Mouse (Mus musculus): Measurements from ENCODE around the gene 2210408I21Rik. TPM values are rescaled to one million over a fixed set of nuclear protein-coding genes. Genes with fewer than 3 reads are reported as not detected.

2210408I21Rik gene
- polyA plus RNA-seq, 1 experiment from 2014 or later = 13.5 TPM

GRCm38 (mm10) chr13:77528960-77529699, 393.8 kb downstream of the 2210408I21Rik start:
- no peaks in the 10 kb centered on the region for H3K27me3 ChIP-seq (replicated peaks; ENCODE audit: control insufficient read depth, insufficient read depth, low read length)
- peak; percentile 67 for ATAC-seq
- WGBS = 32% methylated on average over 8 of the region's 8 CpGs
- no peak overlapping the region for H3K4me2 ChIP-seq (ENCODE audit: low read length)
- no peak overlapping the region; the same call in 1 of the 2 replicates for H3K27ac ChIP-seq (ENCODE audit: low read length)
- H3K4me3 ChIP-seq (replicated peaks; ENCODE audit: low read length) = no peak overlapping the region
- H3K9me3 ChIP-seq (ENCODE audit: control insufficient read depth, low read length) = no peaks in the 10 kb centered on the region
- no peaks in the 10 kb centered on the region for H3K36me3 ChIP-seq (ENCODE audit: control insufficient read depth, insufficient read depth)
- no peak overlapping the region for H3K9ac ChIP-seq (replicated peaks; ENCODE audit: low read depth, low read length)
- H3K4me1 ChIP-seq (replicated peaks; ENCODE audit: control insufficient read depth, insufficient read depth, low read length) = peaks cover 3% of the 10 kb centered on the region; the same call in 1 of the 2 replicates

GRCm38 (mm10) chr13:77529760-77530159, 394.4 kb downstream of the 2210408I21Rik start:
- no peak overlapping the region for H3K4me3 ChIP-seq (replicated peaks; ENCODE audit: low read length)
- no peaks in the 10 kb centered on the region for H3K36me3 ChIP-seq (ENCODE audit: control insufficient read depth, insufficient read depth)
- H3K9me3 ChIP-seq (ENCODE audit: control insufficient read depth, low read length) = no peaks in the 10 kb centered on the region
- H3K4me1 ChIP-seq (replicated peaks; ENCODE audit: control insufficient read depth, insufficient read depth, low read length) = peaks cover 3% of the 10 kb centered on the region; the same call in 1 of the 2 replicates
- H3K27ac ChIP-seq (ENCODE audit: low read length) = no peak overlapping the region
- no peak overlapping the region for H3K4me2 ChIP-seq (ENCODE audit: low read length)
- H3K27me3 ChIP-seq (replicated peaks; ENCODE audit: control insufficient read depth, insufficient read depth, low read length) = no peaks in the 10 kb centered on the region
- no peak overlapping the region for H3K9ac ChIP-seq (replicated peaks; ENCODE audit: low read depth, low read length)
- ATAC-seq = peak; percentile 43; the same call in 1 of the 2 replicates

- Histone ChIP-seq H3K4me2 (ENCODE audit: low read length) (no peak overlapping the region), H3K4me1 (replicated peaks; ENCODE audit: control insufficient read depth, insufficient read depth, low read length) (no peaks in the 10 kb centered on the region), H3K27ac (ENCODE audit: low read length) (no peak overlapping the region), H3K9ac (replicated peaks; ENCODE audit: low read depth, low read length) (no peak overlapping the region), H3K9me3 (ENCODE audit: control insufficient read depth, low read length) (no peaks in the 10 kb centered on the region), H3K4me3 (replicated peaks; ENCODE audit: low read length) (no peak overlapping the region), H3K36me3 (ENCODE audit: control insufficient read depth, insufficient read depth) (no peaks in the 10 kb centered on the region), H3K27me3 (replicated peaks; ENCODE audit: control insufficient read depth, insufficient read depth, low read length) (no peaks in the 10 kb centered on the region)
- ATAC-seq = no peak
- WGBS = 90% methylated on average over 4 of the region's 4 CpGs
These were observed 402.1 kb downstream of the 2210408I21Rik start for GRCm38 (mm10) chr13:77537466-77537865.

- Histone ChIP-seq H3K27me3 (replicated peaks; ENCODE audit: control insufficient read depth, insufficient read depth, low read length) (no peaks in the 10 kb centered on the region), H3K27ac (ENCODE audit: low read length) (no peak overlapping the region), H3K9ac (replicated peaks; ENCODE audit: low read depth, low read length) (no peak overlapping the region), H3K4me1 (replicated peaks; ENCODE audit: control insufficient read depth, insufficient read depth, low read length) (peaks cover 5% of the 10 kb centered on the region), H3K9me3 (ENCODE audit: control insufficient read depth, low read length) (no peaks in the 10 kb centered on the region), H3K4me3 (replicated peaks; ENCODE audit: low read length) (peak overlapping the region; percentile 8; the same call in 1 of the 2 replicates), H3K36me3 (ENCODE audit: control insufficient read depth, insufficient read depth) (no peaks in the 10 kb centered on the region), H3K4me2 (ENCODE audit: low read length) (peak overlapping the region; percentile 32)
- 13% methylated on average over 16 of the region's 16 CpGs for WGBS
- peak; percentile 78 for ATAC-seq
These were observed 412.4 kb downstream of the 2210408I21Rik start for GRCm38 (mm10) chr13:77547486-77548385.

- Histone ChIP-seq H3K27ac (ENCODE audit: low read length) (no peak overlapping the region), H3K4me1 (replicated peaks; ENCODE audit: control insufficient read depth, insufficient read depth, low read length) (peaks cover 5% of the 10 kb centered on the region), H3K4me2 (ENCODE audit: low read length) (peak overlapping the region; percentile 32), H3K36me3 (ENCODE audit: control insufficient read depth, insufficient read depth) (no peaks in the 10 kb centered on the region), H3K9ac (replicated peaks; ENCODE audit: low read depth, low read length) (no peak overlapping the region), H3K27me3 (replicated peaks; ENCODE audit: control insufficient read depth, insufficient read depth, low read length) (no peaks in the 10 kb centered on the region), H3K4me3 (replicated peaks; ENCODE audit: low read length) (peak overlapping the region; percentile 8; the same call in 1 of the 2 replicates), H3K9me3 (ENCODE audit: control insufficient read depth, low read length) (no peaks in the 10 kb centered on the region)
- 0% methylated on average over 3 of the region's 3 CpGs for WGBS
- peak; percentile 97 for ATAC-seq
These were observed 413.0 kb downstream of the 2210408I21Rik start for GRCm38 (mm10) chr13:77548386-77548695.

GRCm38 (mm10) chr13:77548750-77549149, 413.4 kb downstream of the 2210408I21Rik start:
- no peak overlapping the region for H3K4me3 ChIP-seq (replicated peaks; ENCODE audit: low read length)
- H3K27me3 ChIP-seq (replicated peaks; ENCODE audit: control insufficient read depth, insufficient read depth, low read length) = no peaks in the 10 kb centered on the region
- 4% methylated on average over 4 of the region's 4 CpGs for WGBS
- no peak overlapping the region for H3K4me2 ChIP-seq (ENCODE audit: low read length)
- no peak overlapping the region for H3K27ac ChIP-seq (ENCODE audit: low read length)
- H3K9me3 ChIP-seq (ENCODE audit: control insufficient read depth, low read length) = no peaks in the 10 kb centered on the region
- H3K36me3 ChIP-seq (ENCODE audit: control insufficient read depth, insufficient read depth) = no peaks in the 10 kb centered on the region
- peak; percentile 31 for ATAC-seq
- H3K9ac ChIP-seq (replicated peaks; ENCODE audit: low read depth, low read length) = no peak overlapping the region
- H3K4me1 ChIP-seq (replicated peaks; ENCODE audit: control insufficient read depth, insufficient read depth, low read length) = peaks cover 5% of the 10 kb centered on the region

- H3K4me2 ChIP-seq (ENCODE audit: low read length) = no peak overlapping the region
- H3K27ac ChIP-seq (ENCODE audit: low read length) = no peak overlapping the region
- H3K9me3 ChIP-seq (ENCODE audit: control insufficient read depth, low read length) = no peaks in the 10 kb centered on the region
- no peak overlapping the region for H3K4me3 ChIP-seq (replicated peaks; ENCODE audit: low read length)
- 68% methylated on average over 4 of the region's 4 CpGs for WGBS
- no peaks in the 10 kb centered on the region for H3K27me3 ChIP-seq (replicated peaks; ENCODE audit: control insufficient read depth, insufficient read depth, low read length)
- H3K4me1 ChIP-seq (replicated peaks; ENCODE audit: control insufficient read depth, insufficient read depth, low read length) = no peaks in the 10 kb centered on the region
- H3K9ac ChIP-seq (replicated peaks; ENCODE audit: low read depth, low read length) = no peak overlapping the region
- ATAC-seq = no peak
- H3K36me3 ChIP-seq (ENCODE audit: control insufficient read depth, insufficient read depth) = no peaks in the 10 kb centered on the region
These were observed 458.7 kb downstream of the 2210408I21Rik start for GRCm38 (mm10) chr13:77594011-77594410.

GRCm38 (mm10) chr13:77615346-77615745, 480.0 kb downstream of the 2210408I21Rik start:
- H3K9me3 ChIP-seq (ENCODE audit: control insufficient read depth, low read length) = 0 out of 2 replicates have a peak, but pooled peaks cover 2% of the 10 kb centered on the region
- ATAC-seq = no peak
- no peak overlapping the region for H3K9ac ChIP-seq (replicated peaks; ENCODE audit: low read depth, low read length)
- no peak overlapping the region for H3K27ac ChIP-seq (ENCODE audit: low read length)
- no peak overlapping the region for H3K4me2 ChIP-seq (ENCODE audit: low read length)
- no peaks in the 10 kb centered on the region for H3K27me3 ChIP-seq (replicated peaks; ENCODE audit: control insufficient read depth, insufficient read depth, low read length)
- H3K4me1 ChIP-seq (replicated peaks; ENCODE audit: control insufficient read depth, insufficient read depth, low read length) = no peaks in the 10 kb centered on the region
- 93% methylated on average over 2 of the region's 2 CpGs for WGBS
- H3K4me3 ChIP-seq (replicated peaks; ENCODE audit: low read length) = no peak overlapping the region
- no peaks in the 10 kb centered on the region for H3K36me3 ChIP-seq (ENCODE audit: control insufficient read depth, insufficient read depth)

All from forebrain, embryonic 16.5 days (tissue).